Mouse (Mus musculus) testis, postnatal 14 days (tissue): ENCODE measurements around the gene Crtc2.

Source experiments
- DNase-seq: peaks from one replicate; pipeline ENCODE4 v3.0.0; 2021; ENCODE audit warnings: low spot score

Crtc2 gene

GRCm38 (mm10) chr3:90309589-90309988 lies 55.6 kb downstream of the Crtc2 start:
- DNase-seq, result no peak

- no peak for DNase-seq
These were observed 59.4 kb downstream of the Crtc2 start for GRCm38 (mm10) chr3:90313367-90313766.
